Mouse (Mus musculus) heart, postnatal 0 days (tissue): ENCODE measurements around the gene Mettl7a1. TPM values are rescaled to one million over a fixed set of nuclear protein-coding genes. Genes with fewer than 3 reads are reported as not detected.
"Not testable (repeated sequence)": the region's sequence is repeated elsewhere in the genome, so short reads cannot be mapped to it uniquely, and the experiment has no call there.

ENCODE experiments used
- ATAC-seq: fragments of 200-750 bp; cut with Nextera tagmentation; 2 replicates; pipeline ENCODE4 v1.8.0; 2017; ENCODE audit warnings: low read depth, moderate number of reproducible peaks, moderate library complexity; ENCODE audit not compliant: insufficient read depth
- DNase-seq: peaks from one replicate; pipeline ENCODE4 v3.0.0-alpha.2; 2016; ENCODE audit warnings: low spot score
- H3K27ac ChIP-seq: fragments of 300-500 bp; sonication (generic); 2 replicates; pipeline ENCODE4 v1.5.1; 2014; ENCODE audit warnings: low read depth, mild to moderate bottlenecking
- H3K27me3 ChIP-seq: fragments of 300-500 bp; sonication (generic); 2 replicates; pipeline ENCODE4 v1.6.1; 2014; ENCODE audit warnings: low read length, mixed read lengths; ENCODE audit not compliant: control insufficient read depth, insufficient read depth
- H3K36me3 ChIP-seq: fragments of 300-500 bp; sonication (generic); replicated peaks from 2 replicates; pipeline ENCODE4 v1.6.1; 2014; ENCODE audit warnings: low read length, mixed read lengths; ENCODE audit not compliant: control insufficient read depth, insufficient read depth
- H3K4me1 ChIP-seq: fragments of 300-500 bp; sonication (generic); 2 replicates; pipeline ENCODE4 v1.6.1; 2014; ENCODE audit warnings: antibody characterized with exemption; ENCODE audit not compliant: control insufficient read depth, insufficient read depth
- H3K4me2 ChIP-seq: fragments of 300-500 bp; sonication (generic); 2 replicates; pipeline ENCODE4 v1.6.1; 2014; ENCODE audit warnings: low read depth, mild to moderate bottlenecking, low read length, moderate library complexity
- H3K4me3 ChIP-seq: fragments of 300-500 bp; sonication (generic); 2 replicates; pipeline ENCODE4 v1.5.1; 2014; ENCODE audit warnings: low read depth, low read length
- H3K9ac ChIP-seq: fragments of 300-500 bp; sonication (generic); replicated peaks from 2 replicates; pipeline ENCODE4 v1.6.1; 2014; ENCODE audit warnings: low read depth, low read length, mixed read lengths
- H3K9me3 ChIP-seq: fragments of 300-500 bp; sonication (generic); replicated peaks from 2 replicates; pipeline ENCODE4 v1.6.1; 2016; ENCODE audit warnings: low read length; ENCODE audit not compliant: control insufficient read depth
- CTCF ChIP-seq: IDR thresholded peaks from 2 replicates; pipeline ENCODE4 v1.5.1; 2016; ENCODE audit warnings: antibody characterized with exemption, control low read depth, low read depth
- EP300 ChIP-seq: IDR thresholded peaks from 2 replicates; pipeline ENCODE4 v1.6.1; 2016; ENCODE audit warnings: antibody characterized with exemption, low read depth
- WGBS: fragments of 180-500 bp; shearing (Covaris S2); extraction: QIAGEN DNeasy Blood & Tissue Kit; methylation state at CpG from one replicate; pipeline ENCODE4 v1.1.7; 2014; 5-methylcytosine and 5-hydroxymethylcytosine counted together
- polyA plus RNA-seq: library from polyadenylated mRNA; unstranded; fragments of >200 nt; fragmentation: Nextera tagmentation; extraction: Ambion mirVana; gene quantifications from 2 replicates; pipeline ENCODE4 v1.2.1, GENCODE M21; 2015
- total RNA-seq: library from RNA; depleted of rRNA; stranded (reverse); fragments of >200 nt; gene quantifications from 2 replicates; pipeline ENCODE4 v1.2.3, GENCODE M21; 2014; ENCODE audit warnings: low replicate concordance

Mettl7a1 gene
- total and polyA plus RNA-seq, 2 experiments from 2014 or later, result 7.0 to 23.6 TPM

DNA sequence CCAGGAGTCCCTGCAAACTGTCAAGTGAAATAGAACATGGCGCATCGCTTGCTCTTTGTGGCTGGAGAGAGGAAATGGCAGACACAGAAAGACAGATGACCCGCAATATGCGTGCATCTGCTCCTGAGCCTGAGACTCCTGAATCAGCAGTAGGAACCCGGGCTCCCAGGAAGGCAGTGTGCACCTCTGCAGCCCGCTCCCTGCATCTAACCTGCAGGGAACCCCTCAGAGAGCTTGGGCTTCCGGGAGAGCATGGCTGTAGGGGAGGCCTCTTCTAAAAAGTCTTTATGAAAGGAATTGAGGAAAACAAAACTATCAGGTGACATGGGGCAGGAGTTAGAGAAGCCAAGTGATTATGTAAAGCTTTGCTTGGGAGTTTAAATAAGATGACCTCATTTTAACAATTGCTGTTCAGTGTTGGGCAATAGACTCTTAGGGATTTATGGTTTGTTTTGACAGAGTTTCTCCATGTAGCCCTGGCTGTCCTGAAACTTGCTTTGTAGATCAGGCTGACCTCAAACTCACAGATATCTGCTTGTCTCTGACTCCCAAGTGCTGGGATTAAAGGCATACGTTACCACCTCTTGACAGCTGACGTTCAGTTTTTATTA is 16.5 kb downstream of the Mettl7a1 start:
- no peak for DNase-seq
- TF ChIP-seq CTCF (no peak), EP300 (no peak)
- WGBS, result 71% methylated on average over 9 of the region's 9 CpGs

DNA sequence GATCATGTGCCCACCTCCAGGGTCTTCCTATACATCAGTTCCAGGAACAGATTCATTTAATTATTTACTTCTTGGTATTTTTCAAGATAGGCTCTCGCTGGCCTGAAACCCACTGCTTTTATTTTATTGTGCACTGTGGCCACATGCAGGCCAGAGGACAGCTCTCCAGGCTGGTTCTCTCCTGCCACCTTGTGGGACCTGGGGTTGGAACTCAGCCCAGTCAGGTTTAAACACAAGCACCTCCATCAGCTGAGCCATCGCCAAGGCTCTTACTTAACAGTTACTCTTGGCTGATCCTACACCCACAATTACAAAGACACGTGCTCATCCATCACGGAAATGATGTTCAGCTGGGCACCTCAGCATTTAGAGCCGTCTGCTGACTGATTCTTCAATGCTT is 17.2 kb downstream of the Mettl7a1 start:
- ATAC-seq (no peak), DNase-seq (peak; percentile 29)
- WGBS, result 39% methylated on average over 5 of the region's 5 CpGs
- Histone ChIP-seq H3K27ac (no peak overlapping the region), H3K4me2 (no peak overlapping the region), H3K4me3 (no peak overlapping the region), H3K36me3 (no peaks in the 10 kb centered on the region), H3K9ac (no peak overlapping the region), H3K27me3 (no peaks in the 10 kb centered on the region), H3K9me3 (no peaks in the 10 kb centered on the region), H3K4me1 (no peaks in the 10 kb centered on the region)
- TF ChIP-seq CTCF (peak; percentile 54), EP300 (no peak)

More for the DNA sequence above, 16.5 kb downstream of the Mettl7a1 start:
- Histone ChIP-seq H3K4me2 (no peak overlapping the region), H3K4me3 (no peak overlapping the region), H3K4me1 (no peaks in the 10 kb centered on the region), H3K9me3 (no peaks in the 10 kb centered on the region), H3K9ac (no peak overlapping the region), H3K36me3 (no peaks in the 10 kb centered on the region), H3K27ac (no peak overlapping the region), H3K27me3 (no peaks in the 10 kb centered on the region)
- no peak for ATAC-seq

DNA sequence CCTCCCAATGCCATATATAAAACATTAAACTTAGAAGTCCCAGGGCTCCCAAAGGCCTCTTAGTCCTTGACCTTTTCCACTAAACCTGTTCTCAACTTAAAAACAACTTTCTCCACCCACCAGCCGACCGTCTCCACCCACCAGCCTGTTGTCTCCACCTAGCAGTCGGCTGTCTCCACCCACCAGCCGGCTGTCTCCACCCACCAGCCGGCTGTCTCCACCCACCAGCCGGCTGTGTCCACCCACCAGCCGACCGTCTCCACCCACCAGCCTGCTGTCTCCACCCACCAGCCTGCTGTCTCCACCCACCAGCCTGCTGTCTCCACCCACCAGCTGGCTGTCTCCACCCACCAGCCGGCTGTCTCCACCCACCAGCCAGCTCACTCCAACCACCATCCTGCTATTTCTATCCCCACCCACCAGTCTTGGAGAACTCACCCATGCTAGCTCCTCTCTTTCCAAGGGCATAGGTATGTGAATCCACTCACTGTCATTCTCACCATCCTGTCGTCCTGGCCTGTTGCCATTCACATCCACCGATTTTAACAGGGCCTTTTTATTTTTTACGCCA is 20.2 kb downstream of the Mettl7a1 start:
- H3K4me3 ChIP-seq, result no peak overlapping the region
- no peaks in the 10 kb centered on the region for H3K27me3 ChIP-seq
- no peaks in the 10 kb centered on the region for H3K36me3 ChIP-seq
- no peak overlapping the region for H3K9ac ChIP-seq
- WGBS, result 63% methylated on average over 12 of the region's 12 CpGs
- DNase-seq (no peak), ATAC-seq (no peak)
- H3K4me1 ChIP-seq, result no peaks in the 10 kb centered on the region
- no peak for TF ChIP-seq EP300
- TF ChIP-seq CTCF, result no peak
- no peak overlapping the region for H3K4me2 ChIP-seq
- H3K9me3 ChIP-seq, result no peaks in the 10 kb centered on the region
- no peak overlapping the region for H3K27ac ChIP-seq

- Histone ChIP-seq H3K27ac (no peak overlapping the region), H3K36me3 (no peaks in the 10 kb centered on the region), H3K4me1 (no peaks in the 10 kb centered on the region), H3K9me3 (no peaks in the 10 kb centered on the region), H3K27me3 (no peaks in the 10 kb centered on the region), H3K4me3 (no peak overlapping the region), H3K4me2 (no peak overlapping the region), H3K9ac (no peak overlapping the region)
- TF ChIP-seq CTCF, result no peak
- TF ChIP-seq EP300, result no peak
- no peak for ATAC-seq
- no peak for DNase-seq
- 87% methylated on average over 3 of the region's 3 CpGs for WGBS
These were observed 21.3 kb downstream of the Mettl7a1 start for GRCm38 (mm10) chr15:100325235-100325634.

GRCm38 (mm10) chr15:100328089-100328488 is 24.1 kb downstream of the Mettl7a1 start:
- not testable (repeated sequence) for H3K4me1 ChIP-seq, DNase-seq, H3K36me3 ChIP-seq, H3K4me2 ChIP-seq, H3K9me3 ChIP-seq, H3K4me3 ChIP-seq, H3K27me3 ChIP-seq, H3K9ac ChIP-seq, ATAC-seq, H3K27ac ChIP-seq
- 68% methylated on average over 3 of the region's 4 CpGs for WGBS

GRCm38 (mm10) chr15:100329336-100329735 is 25.4 kb downstream of the Mettl7a1 start:
- not testable (repeated sequence) for H3K4me1 ChIP-seq, DNase-seq, H3K27ac ChIP-seq, H3K9ac ChIP-seq, H3K4me2 ChIP-seq, H3K27me3 ChIP-seq, H3K9me3 ChIP-seq, ATAC-seq, H3K4me3 ChIP-seq, H3K36me3 ChIP-seq
- 84% methylated on average over 10 of the region's 10 CpGs for WGBS
